Mouse (Mus musculus) ovary, adult 18-20 months (tissue): ENCODE data around the gene Rps27rt.
"Not testable (repeated sequence)": the region's sequence is repeated elsewhere in the genome, so short reads cannot be mapped to it uniquely, and the experiment has no call there.

Experiments
- DNase-seq: peaks from one replicate; pipeline ENCODE4 v3.0.0; 2022; ENCODE audit warnings: low spot score, mixed read lengths

Gene Rps27rt

GRCm38 (mm10) chr9:114985741-114986140 lies 3.2 kb upstream of the Rps27rt start:
- no peak for DNase-seq

- DNase-seq: no peak
These were observed 2.6 kb downstream of the Rps27rt start for GRCm38 (mm10) chr9:114979969-114980368.

- DNase-seq: peak; percentile 79
These were observed 4.0 kb downstream of the Rps27rt start, which contains the start of gene Osbpl10 for GRCm38 (mm10) chr9:114978281-114979111. Gene Osbpl10 (plus strand): TSS chr9:114978569.

DNA sequence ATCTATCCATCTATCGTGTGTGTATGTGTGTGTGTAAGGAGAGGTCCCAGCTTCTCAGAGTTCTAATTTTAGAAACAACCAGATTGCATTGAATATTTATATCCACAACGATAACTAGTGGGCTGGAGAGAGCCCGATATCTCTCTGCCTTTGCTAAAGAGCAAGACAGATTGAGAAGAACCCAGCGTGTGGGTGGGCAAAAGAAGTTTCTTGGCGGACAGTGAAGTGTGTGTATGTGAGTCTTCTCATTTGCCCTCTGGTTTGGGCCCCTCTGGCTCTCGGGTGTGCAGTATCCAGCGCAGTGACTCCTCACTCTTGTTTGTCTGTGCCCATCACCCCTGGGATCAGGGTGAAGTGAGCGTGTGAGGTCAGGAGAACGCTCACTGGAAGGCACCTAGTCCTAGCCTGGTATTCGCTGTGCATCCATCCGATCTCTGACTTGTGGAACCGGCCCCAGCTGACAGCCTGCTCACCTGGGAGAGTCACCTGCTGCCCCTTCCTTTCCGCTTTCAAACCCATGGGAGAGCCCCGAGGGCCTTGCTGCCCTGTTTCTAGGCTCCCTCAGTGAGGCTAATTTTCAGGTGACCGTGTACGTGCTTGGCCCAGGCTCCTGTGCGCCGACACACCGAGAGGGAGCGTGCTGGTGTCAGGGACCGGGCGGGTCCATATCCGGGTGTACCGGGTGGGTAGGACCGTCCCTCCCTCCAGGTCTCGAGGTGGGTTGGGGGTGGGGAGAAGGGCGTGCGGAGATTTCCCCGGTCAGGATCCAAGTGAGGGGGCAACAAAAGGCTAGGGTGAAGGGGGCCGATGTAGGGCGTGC lies 4.9 kb downstream of the Rps27rt start:
- no peak for DNase-seq

DNA sequence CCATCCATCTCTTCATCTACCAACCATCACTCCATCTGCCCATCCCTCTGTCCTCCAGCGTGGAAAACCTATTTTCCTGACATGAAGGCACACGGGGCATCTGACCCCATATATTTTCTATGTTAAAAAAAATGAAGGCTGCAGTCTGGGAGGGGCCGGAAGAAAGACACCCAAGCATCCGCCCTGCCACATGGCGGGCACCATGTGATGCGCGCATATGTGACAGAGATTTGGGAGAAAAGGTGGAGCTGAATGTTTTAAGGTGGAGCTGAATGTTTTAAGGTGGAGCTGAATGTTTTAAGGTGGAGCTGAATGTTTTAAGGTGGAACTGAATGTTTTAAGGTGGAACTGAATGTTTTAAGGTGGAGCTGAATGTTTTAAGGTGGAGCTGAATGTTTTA lies 16.3 kb downstream of the Rps27rt start:
- DNase-seq: not testable (repeated sequence)

GRCm38 (mm10) chr9:114964093-114964492 lies 18.4 kb downstream of the Rps27rt start:
- DNase-seq: no peak

DNA sequence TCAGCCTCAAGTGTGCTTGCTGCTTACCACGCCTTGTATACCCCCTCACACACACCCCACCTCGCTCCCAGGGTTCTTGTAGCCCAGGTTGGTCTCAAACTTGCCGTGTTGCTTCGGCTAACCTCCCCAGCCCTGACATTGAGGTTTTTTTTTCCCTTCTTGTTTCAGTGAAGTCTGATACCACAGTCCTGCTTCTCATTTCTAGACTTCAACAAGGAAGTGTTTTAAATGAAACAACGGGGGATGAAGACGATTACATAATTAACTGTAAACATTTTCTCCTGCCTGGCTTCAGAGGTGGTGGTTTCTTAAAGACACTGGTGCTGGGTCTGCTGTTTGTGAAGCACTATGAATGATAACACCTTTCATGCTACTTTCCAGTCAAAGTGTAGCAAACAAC lies 21.7 kb downstream of the Rps27rt start:
- no peak for DNase-seq

- DNase-seq: no peak
These were observed 22.3 kb downstream of the Rps27rt start for GRCm38 (mm10) chr9:114960043-114960789.

DNA sequence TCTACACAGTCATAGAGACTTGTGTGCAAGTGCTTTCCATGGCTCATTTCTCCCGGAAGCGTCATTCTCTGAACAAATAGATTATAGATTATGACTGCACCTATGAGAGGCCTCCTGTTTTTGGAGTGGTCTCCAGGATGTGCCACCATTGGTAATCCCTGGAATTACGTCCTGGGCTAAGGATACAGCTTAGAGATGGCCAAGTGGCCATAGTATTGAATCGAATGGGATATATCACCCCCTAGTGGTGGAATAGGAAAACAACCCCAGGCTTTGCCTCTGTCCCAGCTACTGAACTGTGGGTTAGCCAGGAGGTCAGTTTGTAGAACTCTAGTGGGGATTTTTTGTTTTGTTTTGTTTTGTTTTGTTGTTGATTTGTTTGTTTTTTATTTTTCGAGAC lies 25.6 kb downstream of the Rps27rt start:
- DNase-seq: no peak

- DNase-seq: no peak
These were observed 27.2 kb downstream of the Rps27rt start for GRCm38 (mm10) chr9:114955340-114955739.

GRCm38 (mm10) chr9:114952866-114953265 lies 29.7 kb downstream of the Rps27rt start:
- DNase-seq: no peak

GRCm38 (mm10) chr9:114948395-114948794 lies 34.1 kb downstream of the Rps27rt start:
- DNase-seq: no peak

GRCm38 (mm10) chr9:114945576-114945975 lies 37.0 kb downstream of the Rps27rt start:
- no peak for DNase-seq

GRCm38 (mm10) chr9:114944642-114945041 lies 37.9 kb downstream of the Rps27rt start:
- DNase-seq: no peak

DNA sequence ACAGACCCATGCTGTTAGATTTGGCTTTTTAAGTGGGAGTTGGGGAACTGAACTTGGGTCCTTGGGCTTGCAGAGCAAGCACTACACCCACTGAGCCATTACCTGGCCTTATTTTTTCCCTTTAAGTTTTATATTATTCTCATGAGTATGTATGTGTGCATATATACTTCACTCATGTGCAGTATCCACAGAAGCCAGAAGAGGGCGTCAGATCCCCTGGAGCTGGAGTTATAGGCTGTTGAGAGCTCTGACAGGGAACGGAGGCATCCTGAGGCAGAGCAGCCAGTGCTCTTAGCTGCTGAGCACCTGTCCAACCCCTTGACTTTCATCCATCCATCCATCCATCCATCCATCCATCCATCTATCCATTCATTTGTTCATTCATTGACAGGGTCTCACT lies 45.9 kb downstream of the Rps27rt start:
- DNase-seq: no peak

DNA sequence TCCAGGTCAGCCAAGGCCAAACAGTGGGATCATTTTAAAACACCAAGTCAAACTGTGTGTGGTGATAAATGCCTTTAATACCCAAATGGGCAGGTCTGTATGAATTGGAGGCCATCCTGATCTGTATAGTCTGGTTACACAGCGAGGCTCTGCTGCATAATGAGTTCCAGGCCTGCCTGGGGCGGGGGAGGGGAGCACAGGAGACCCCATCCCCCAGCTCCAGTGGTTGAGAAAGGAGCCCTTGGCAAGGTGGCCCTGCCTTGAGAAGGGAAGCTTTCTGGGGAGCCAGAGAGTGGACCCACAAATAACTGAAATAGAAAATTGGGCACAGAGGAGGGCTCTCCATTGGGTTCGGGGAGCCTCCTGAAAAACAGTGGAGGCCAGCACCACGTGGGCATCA lies 47.2 kb downstream of the Rps27rt start:
- DNase-seq: no peak

DNA sequence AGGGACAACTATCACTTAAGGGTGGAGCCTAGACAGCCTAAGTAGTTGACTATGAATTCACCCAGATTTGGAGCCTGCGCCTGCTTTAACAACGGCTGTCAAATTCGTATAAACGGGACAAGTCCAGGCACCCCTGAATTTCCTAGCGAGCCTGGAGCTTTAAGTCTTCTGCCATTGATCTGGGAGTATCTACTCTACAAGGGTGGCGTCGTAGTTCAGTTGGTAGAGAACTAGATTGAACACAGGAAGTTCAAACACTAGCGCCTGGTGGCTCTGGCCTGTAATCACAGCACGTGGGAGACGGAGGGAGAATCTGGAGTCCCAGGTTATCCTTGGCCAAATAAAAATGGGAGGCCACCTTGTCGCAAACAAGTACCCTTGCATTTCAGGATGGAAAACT lies 48.3 kb downstream of the Rps27rt start:
- DNase-seq: no peak

- peak; percentile 97 for DNase-seq
These were observed 48.8 kb downstream of the Rps27rt start, which contains the start of gene Gpd1l for GRCm38 (mm10) chr9:114933723-114934171. Gene Gpd1l (minus strand): TSS chr9:114933987.

DNA sequence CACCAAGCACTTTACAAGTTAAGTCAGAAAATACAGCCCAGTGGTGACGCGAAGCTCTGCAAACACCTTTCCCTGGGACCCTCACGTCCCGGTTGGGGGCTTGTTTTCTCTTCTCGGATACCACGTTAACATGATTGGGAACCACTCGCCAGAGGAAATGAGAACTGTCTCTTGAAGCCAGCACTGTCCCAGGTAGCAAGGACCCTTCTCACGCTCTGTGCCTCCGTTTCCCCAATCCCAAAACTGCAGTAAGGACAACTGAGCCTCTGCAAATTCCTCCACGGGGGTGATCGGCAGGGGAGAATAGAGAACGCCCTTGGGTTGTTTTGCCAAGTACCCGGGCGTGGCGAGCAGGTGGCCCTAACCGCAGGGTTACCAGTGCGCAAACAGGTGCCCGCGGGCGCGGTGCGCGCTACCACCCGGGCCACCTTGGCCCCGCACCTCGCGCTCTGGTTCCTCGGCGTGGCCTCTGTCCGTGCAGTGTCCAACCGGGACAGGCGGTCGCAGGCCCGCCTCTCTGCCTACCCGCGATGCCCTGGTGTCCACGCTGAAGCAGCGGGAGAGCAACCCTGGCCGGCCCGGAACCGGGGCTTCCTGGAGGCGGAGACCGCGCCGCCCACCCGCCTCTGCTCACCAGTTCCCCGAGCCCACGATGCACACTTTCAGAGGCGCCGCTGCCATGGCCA lies 49.4 kb downstream of the Rps27rt start:
- no peak for DNase-seq

DNA sequence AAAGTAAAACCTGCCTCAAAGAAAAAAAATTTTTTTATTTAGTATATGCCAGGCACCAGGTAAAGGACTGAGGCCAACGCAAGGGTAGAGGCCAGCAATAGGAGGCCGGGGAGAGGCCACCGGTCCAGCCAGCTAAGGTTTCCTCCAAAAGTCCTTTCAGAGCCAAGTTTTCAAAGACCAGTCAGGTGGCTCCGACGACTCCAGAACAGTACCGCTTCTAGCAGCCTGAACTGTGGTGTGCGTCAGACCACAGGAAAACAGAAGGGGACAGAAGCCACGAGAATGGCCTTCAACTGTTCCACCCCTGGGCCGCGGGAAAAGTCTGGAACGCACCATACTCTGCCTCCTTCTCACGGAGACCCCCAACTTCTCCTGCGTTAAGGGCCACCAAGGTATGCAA lies 49.9 kb downstream of the Rps27rt start:
- DNase-seq: no peak
